Mouse (Mus musculus) thymus, postnatal 0 days (tissue): ENCODE measurements around the gene Ifitm1. TPM values are rescaled to one million over a fixed set of nuclear protein-coding genes. Genes with fewer than 3 reads are reported as not detected.

Experiments
- DNase-seq: peaks from one replicate; pipeline ENCODE4 v3.0.0-alpha.2; 2015; ENCODE audit warnings: low spot score
- polyA plus RNA-seq: library from polyadenylated mRNA; unstranded; fragments of >200 nt; fragmentation: Nextera tagmentation; extraction: Ambion mirVana; gene quantifications from 2 replicates; pipeline ENCODE4 v1.2.1, GENCODE M21; 2015

The Ifitm1 gene
- 109 and 131 TPM in 2 replicates for polyA plus RNA-seq

GRCm38 (mm10) chr7:140966921-140967320 lies at the start of gene Ifitm1:
Ifitm1 (plus strand) TSS chr7:140967221.
- DNase-seq, result no peak

GRCm38 (mm10) chr7:140919911-140920310 lies 47.1 kb upstream of the Ifitm1 start:
- DNase-seq, result no peak

- no peak for DNase-seq
Observed at GRCm38 (mm10) chr7:140920418-140921029, 46.5 kb upstream of the Ifitm1 start, which contains the start of gene Nlrp6. Nlrp6 (plus strand) TSS chr7:140920902.

- no peak for DNase-seq
Observed at GRCm38 (mm10) chr7:140921225-140921975, 45.6 kb upstream of the Ifitm1 start.

- DNase-seq, result peak; percentile 18
Observed at GRCm38 (mm10) chr7:140922398-140923069, 44.5 kb upstream of the Ifitm1 start.

- peak; percentile 32 for DNase-seq
Observed at GRCm38 (mm10) chr7:140923070-140923775, 43.8 kb upstream of the Ifitm1 start.

GRCm38 (mm10) chr7:140927181-140927580 lies 39.8 kb upstream of the Ifitm1 start:
- no peak for DNase-seq

- no peak for DNase-seq
Observed at GRCm38 (mm10) chr7:140938436-140938835, 28.6 kb upstream of the Ifitm1 start.

GRCm38 (mm10) chr7:140938896-140939295 lies 28.1 kb upstream of the Ifitm1 start:
- no peak for DNase-seq

- DNase-seq, result no peak
Observed at GRCm38 (mm10) chr7:140939669-140940171, 27.3 kb upstream of the Ifitm1 start.

- peak; percentile 86 for DNase-seq
Observed at GRCm38 (mm10) chr7:140941222-140942051, 25.6 kb upstream of the Ifitm1 start, which contains the start of gene Pgghg. Pgghg (plus strand) TSS chr7:140941391.

- no peak for DNase-seq
Observed at GRCm38 (mm10) chr7:140942341-140942740, 24.7 kb upstream of the Ifitm1 start.

GRCm38 (mm10) chr7:140942811-140943210 lies 24.2 kb upstream of the Ifitm1 start:
- DNase-seq, result no peak

GRCm38 (mm10) chr7:140943356-140943755 lies 23.7 kb upstream of the Ifitm1 start:
- no peak for DNase-seq

GRCm38 (mm10) chr7:140944236-140944635 lies 22.8 kb upstream of the Ifitm1 start:
- no peak for DNase-seq

- no peak for DNase-seq
Observed at GRCm38 (mm10) chr7:140945247-140945646, 21.8 kb upstream of the Ifitm1 start.

GRCm38 (mm10) chr7:140946311-140946710 lies 20.7 kb upstream of the Ifitm1 start:
- no peak for DNase-seq

- DNase-seq, result peak; percentile 61
Observed at GRCm38 (mm10) chr7:140946980-140947379, 20.0 kb upstream of the Ifitm1 start.

GRCm38 (mm10) chr7:140948161-140948560 lies 18.9 kb upstream of the Ifitm1 start:
- DNase-seq, result no peak

GRCm38 (mm10) chr7:140949255-140949654 lies 17.8 kb upstream of the Ifitm1 start:
- no peak for DNase-seq
